ENCODE assay signal across 25 mouse cellular contexts in genomic region chr7:84254311-84254710, GRCm38 (mm10).
DNase-seq lines count a peak whose midpoint lies in the region; ATAC-seq and TF ChIP-seq lines count a peak whose summit lies in the region.
"Had no signal": no experiment of that assay in that cellular context is flagged by ENCODE, and none has a peak within 500 bp of the region (broad histone marks: within the 10 kb centered on the region; RNA-seq: fewer than 3 reads in every experiment).

No protein-coding gene starts in this region.

- H3K36me3 ChIP-seq in lung, embryonic 16.5 days (ENCODE audit: control insufficient read depth, insufficient read depth, low read length): no peaks in the 10 kb centered on the region
- H3K36me3 ChIP-seq: heart, embryonic 10.5 days had no signal

- no peak for TF ChIP-seq POLR2A in lung, adult 2 months (IDR thresholded peaks at IDR 0.05; ENCODE audit: borderline replicate concordance, extremely low read depth, low read depth, low read length)

- ATAC-seq in lung, embryonic 16.5 days (ENCODE audit: low read depth): peak; percentile 82
- ATAC-seq: activated CD4-positive, CD25-positive, alpha-beta regulatory T cell, adult 4 months; CD4-positive, CD25-positive, alpha-beta regulatory T cell, adult 4 months; forebrain, embryonic 15.5 days had no signal

- 35% methylated on average over 3 of the region's 3 CpGs for WGBS in lung, embryonic 16.5 days
- WGBS in lung, adult 2 months: 43% methylated on average over 3 of the region's 3 CpGs

- H3K4me2 ChIP-seq in lung, embryonic 16.5 days (ENCODE audit: low read depth, low read length): no peak overlapping the region
- H3K4me2 ChIP-seq: embryonic facial prominence, embryonic 13.5 days; forebrain, embryonic 12.5 days; forebrain, embryonic 15.5 days; hindbrain, embryonic 12.5 days; hindbrain, embryonic 15.5 days had no signal

- no peaks in the 10 kb centered on the region for H3K27me3 ChIP-seq in lung, embryonic 16.5 days (ENCODE audit: control insufficient read depth, insufficient read depth, low read depth, low read length)
- H3K27me3 ChIP-seq: embryonic facial prominence, embryonic 13.5 days; forebrain, embryonic 12.5 days; forebrain, embryonic 15.5 days; hindbrain, embryonic 12.5 days; hindbrain, embryonic 15.5 days had no signal

- TF ChIP-seq CTCF in lung, adult 2 months (IDR thresholded peaks at IDR 0.05; ENCODE audit: insufficient read depth, low read length): no peak

- no peak overlapping the region for H3K4me3 ChIP-seq in lung, embryonic 16.5 days (ENCODE audit: low read length)
- no peak overlapping the region for H3K4me3 ChIP-seq in lung, adult 2 months (replicated peaks; ENCODE audit: extremely low read depth, low read depth, low read length)
- H3K4me3 ChIP-seq: embryonic facial prominence, embryonic 10.5 days; embryonic facial prominence, embryonic 13.5 days; erythroblast, embryonic 14.5 days; forebrain, embryonic 12.5 days; forebrain, embryonic 15.5 days; heart, adult 2 months; heart, embryonic 10.5 days; hindbrain, embryonic 12.5 days; hindbrain, embryonic 15.5 days had no signal

- H3K4me1 ChIP-seq in lung, embryonic 16.5 days (replicated peaks; ENCODE audit: control insufficient read depth, insufficient read depth, low read length): peaks cover 15% of the 10 kb centered on the region
- no peaks in the 10 kb centered on the region; the same call in none of the 2 replicates for H3K4me1 ChIP-seq in lung, adult 2 months (ENCODE audit: control insufficient read depth, insufficient read depth, low read length)
- H3K4me1 ChIP-seq: embryonic facial prominence, embryonic 13.5 days; forebrain, embryonic 12.5 days; forebrain, embryonic 15.5 days; hindbrain, embryonic 12.5 days; hindbrain, embryonic 15.5 days had no signal

- no peaks in the 10 kb centered on the region for H3K9me3 ChIP-seq in lung, embryonic 16.5 days (ENCODE audit: control insufficient read depth, low read length)
- H3K9me3 ChIP-seq: embryonic facial prominence, embryonic 10.5 days; embryonic facial prominence, embryonic 13.5 days; forebrain, embryonic 12.5 days; forebrain, embryonic 15.5 days; heart, embryonic 10.5 days; hindbrain, embryonic 12.5 days; hindbrain, embryonic 15.5 days had no signal

- no peak for DNase-seq in lung, adult 2 months
- peak; percentile 24 for DNase-seq in R1 (ENCODE audit: low read depth, low spot score)
- DNase-seq in lung, postnatal 10 days: peak; percentile 32
- DNase-seq in layer of hippocampus, adult 9-11 months: no peak
- DNase-seq in urinary bladder, postnatal 10 days (ENCODE audit: low spot score): no peak
- DNase-seq: adrenal gland, adult 8-10 months; adrenal gland, postnatal 25 days; cerebellum, adult 11-12 months; cerebellum, adult 8-10 months; cerebellum, postnatal 10 days; cerebellum, postnatal 36 days; gastrocnemius, postnatal 10 days; gastrocnemius, postnatal 36 days; heart, adult 2 months had no signal

- no peak overlapping the region for H3K9ac ChIP-seq in lung, embryonic 16.5 days (ENCODE audit: low read length)
- H3K9ac ChIP-seq: embryonic facial prominence, embryonic 13.5 days; forebrain, embryonic 12.5 days; forebrain, embryonic 15.5 days; hindbrain, embryonic 12.5 days; hindbrain, embryonic 15.5 days had no signal

- peak overlapping the region; percentile 36 for H3K27ac ChIP-seq in lung, embryonic 16.5 days (ENCODE audit: low read length)
- H3K27ac ChIP-seq: embryonic facial prominence, embryonic 10.5 days; embryonic facial prominence, embryonic 13.5 days; forebrain, embryonic 12.5 days; forebrain, embryonic 15.5 days; heart, adult 2 months; heart, embryonic 10.5 days; hindbrain, embryonic 12.5 days; hindbrain, embryonic 15.5 days had no signal

Comparison
In these comparisons a context has a peak if more than half of its experiments do, and no peak if none do; other contexts are left out.
1. DNase-seq: peak in R1 (single experiment) and lung, postnatal 10 days (single experiment); none in lung, adult 2 months (single experiment), layer of hippocampus, adult 9-11 months (single experiment) and urinary bladder, postnatal 10 days (single experiment).